Mouse (Mus musculus) neural tube, embryonic 13.5 days (tissue): ENCODE measurements around the gene Tmem95. TPM values are rescaled to one million over a fixed set of nuclear protein-coding genes. Genes with fewer than 3 reads are reported as not detected.
A peak's percentile ranks its signal among the peaks of the same experiment; 100 is the strongest.

ENCODE experiments used
- ATAC-seq: fragments of 200-750 bp; cut with Nextera tagmentation; 2 replicates; pipeline ENCODE4 v1.8.0; 2017; ENCODE audit warnings: low read depth, mild to moderate bottlenecking, moderate TSS enrichment, moderate library complexity
- H3K27ac ChIP-seq: fragments of 300-500 bp; sonication (generic); replicated peaks from 2 replicates; pipeline ENCODE4 v1.5.1; 2015; ENCODE audit warnings: moderate library complexity, mild to moderate bottlenecking, inconsistent platforms
- H3K27me3 ChIP-seq: fragments of 300-500 bp; sonication (generic); 2 replicates; pipeline ENCODE4 v1.6.1; 2015; ENCODE audit warnings: mild to moderate bottlenecking, inconsistent platforms
- H3K36me3 ChIP-seq: fragments of 300-500 bp; sonication (generic); 2 replicates; pipeline ENCODE4 v1.6.1; 2015; ENCODE audit warnings: mild to moderate bottlenecking, inconsistent platforms
- H3K4me1 ChIP-seq: fragments of 300-500 bp; sonication (generic); replicated peaks from 2 replicates; pipeline ENCODE4 v1.6.1; 2015; ENCODE audit warnings: inconsistent platforms
- H3K4me2 ChIP-seq: fragments of 300-500 bp; sonication (generic); 2 replicates; pipeline ENCODE4 v1.6.1; 2015; ENCODE audit warnings: inconsistent platforms, mild to moderate bottlenecking, moderate library complexity
- H3K4me3 ChIP-seq: fragments of 300-500 bp; sonication (generic); 2 replicates; pipeline ENCODE4 v1.5.1; 2015; ENCODE audit warnings: mild to moderate bottlenecking, inconsistent platforms
- H3K9ac ChIP-seq: fragments of 300-500 bp; sonication (generic); 2 replicates; pipeline ENCODE4 v1.6.1; 2015; ENCODE audit warnings: moderate library complexity, mild to moderate bottlenecking, inconsistent platforms
- H3K9me3 ChIP-seq: fragments of 300-500 bp; sonication (generic); 2 replicates; pipeline ENCODE4 v1.6.1; 2016; ENCODE audit warnings: inconsistent platforms
- WGBS: fragments of 180-500 bp; shearing (Covaris S2); methylation state at CpG from one replicate; pipeline ENCODE4 v1.1.7; 2015; 5-methylcytosine and 5-hydroxymethylcytosine counted together
- polyA plus RNA-seq: library from polyadenylated mRNA; unstranded; fragments of >200 nt; fragmentation: Nextera tagmentation; extraction: Ambion mirVana; gene quantifications from 2 replicates; pipeline ENCODE4 v1.2.1, GENCODE M21; 2015

The Tmem95 gene
- polyA plus RNA-seq = not detected in 2 replicates

DNA sequence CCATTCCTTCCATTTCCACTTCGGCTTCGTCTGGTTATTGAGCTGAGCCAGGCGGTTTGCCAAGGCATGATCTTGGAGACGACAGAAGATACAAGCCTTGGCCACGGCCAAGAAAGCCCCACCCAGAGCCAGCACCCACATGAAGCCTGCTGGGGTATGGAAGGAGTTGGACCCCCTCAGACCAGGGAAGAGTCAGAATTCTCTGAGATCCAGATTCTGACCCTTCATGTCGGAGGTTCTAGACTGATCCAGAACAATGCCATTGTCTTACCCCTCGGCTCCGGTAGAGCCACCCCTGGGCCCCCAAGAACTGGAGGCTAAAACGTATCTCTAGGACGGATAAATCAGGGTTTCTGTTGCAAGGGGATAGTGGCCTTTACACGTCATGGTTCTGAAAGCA, at the start of gene Tmem95:
Gene Tmem95 (minus strand): TSS at position 141 of the 400 bp plus-strand sequence.
- Histone ChIP-seq H3K27ac (no peak within 1 kb of the TSS), H3K9ac (peak within 1 kb of the TSS; percentile 4; the same call in 1 of the 2 replicates), H3K4me1 (peaks cover 41% of the 10 kb centered on the region), H3K36me3 (no peaks in the 10 kb centered on the region), H3K4me3 (peak within 1 kb of the TSS; percentile 15; the same call in 1 of the 2 replicates), H3K27me3 (peaks cover 15% of the 10 kb centered on the region), H3K4me2 (peak within 1 kb of the TSS; percentile 39), H3K9me3 (no peaks in the 10 kb centered on the region)
- ATAC-seq = no peak
- 93% methylated on average over 11 of the region's 11 CpGs for WGBS

DNA sequence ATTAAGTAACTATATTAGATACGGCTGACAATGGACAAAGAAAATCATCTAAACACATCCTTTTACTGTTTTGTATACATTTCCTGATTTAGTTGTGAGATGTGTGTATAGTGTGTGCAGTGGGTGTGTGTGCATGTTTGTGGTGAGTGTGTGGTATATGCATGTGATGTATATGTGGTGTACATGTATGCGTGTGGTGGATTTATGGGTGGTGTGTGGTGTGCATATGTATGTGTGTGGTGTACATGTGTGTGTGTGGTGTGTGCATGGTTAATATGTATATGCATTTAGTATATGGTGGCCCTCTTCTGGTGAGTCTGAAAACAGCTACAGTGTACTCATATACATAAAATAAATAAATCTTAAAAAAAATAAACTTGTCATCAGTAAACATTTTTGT, 49.7 kb upstream of the Tmem95 start:
- no peak for ATAC-seq
- H3K36me3 ChIP-seq = no peaks in the 10 kb centered on the region
- H3K27me3 ChIP-seq = no peaks in the 10 kb centered on the region; the same call in 1 of the 2 replicates
- no peaks in the 10 kb centered on the region for H3K9me3 ChIP-seq
- WGBS = 96% methylated on average over 2 of the region's 2 CpGs
- H3K4me1 ChIP-seq = peaks cover 5% of the 10 kb centered on the region
- no peak overlapping the region for H3K27ac ChIP-seq
- no peak overlapping the region for H3K4me2 ChIP-seq
- H3K9ac ChIP-seq = no peak overlapping the region
- no peak overlapping the region for H3K4me3 ChIP-seq

GRCm38 (mm10) chr11:69922796-69923195, 45.0 kb upstream of the Tmem95 start:
- Histone ChIP-seq H3K36me3 (peaks cover 15% of the 10 kb centered on the region), H3K9ac (peak overlapping the region; percentile 71; the same call in 1 of the 2 replicates), H3K4me1 (peaks cover 32% of the 10 kb centered on the region), H3K4me2 (peak overlapping the region; percentile 58), H3K4me3 (0 out of 2 replicates have a peak overlapping the region, but pooled peaks have one; percentile 92), H3K9me3 (no peaks in the 10 kb centered on the region), H3K27ac (peak overlapping the region; percentile 92), H3K27me3 (no peaks in the 10 kb centered on the region)
- 77% methylated on average over 3 of the region's 3 CpGs for WGBS
- ATAC-seq = no peak

DNA sequence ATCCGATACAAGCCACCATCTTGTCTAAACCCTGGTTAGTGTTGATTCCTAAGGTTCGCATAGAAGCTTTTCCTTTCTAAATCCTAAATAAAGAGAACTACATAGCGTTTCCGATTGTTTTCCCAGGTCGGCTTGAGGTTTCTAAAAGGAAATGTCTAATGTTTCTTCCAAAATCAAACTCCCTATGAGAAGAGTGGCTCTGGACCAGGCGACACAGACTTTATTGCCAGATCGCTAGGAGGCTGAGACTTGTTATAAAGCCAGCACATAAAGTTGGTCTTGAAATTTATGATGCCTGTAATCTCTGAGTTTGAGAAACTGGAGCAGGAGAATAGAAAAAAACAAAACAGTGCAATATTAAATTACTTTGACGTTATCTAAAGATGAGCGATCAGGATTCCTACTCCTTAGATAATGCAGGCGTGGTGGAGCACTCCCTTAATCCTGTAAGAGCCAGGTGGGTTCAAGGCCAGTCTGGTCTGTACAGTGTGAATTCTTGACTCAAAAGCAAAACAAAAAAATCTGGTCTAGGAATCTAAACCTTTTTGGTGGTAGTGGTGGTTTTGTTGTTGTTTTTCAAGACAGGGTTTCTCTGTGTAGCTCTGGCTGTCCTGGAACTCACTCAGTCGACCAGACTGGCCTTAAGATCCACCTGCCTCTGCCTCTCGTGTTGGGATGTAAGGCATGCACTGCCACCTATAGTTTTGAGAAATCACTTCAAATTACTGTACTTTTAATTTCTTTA, 44.4 kb upstream of the Tmem95 start:
- WGBS = 5% methylated on average over 12 of the region's 12 CpGs
- ATAC-seq = no peak

DNA sequence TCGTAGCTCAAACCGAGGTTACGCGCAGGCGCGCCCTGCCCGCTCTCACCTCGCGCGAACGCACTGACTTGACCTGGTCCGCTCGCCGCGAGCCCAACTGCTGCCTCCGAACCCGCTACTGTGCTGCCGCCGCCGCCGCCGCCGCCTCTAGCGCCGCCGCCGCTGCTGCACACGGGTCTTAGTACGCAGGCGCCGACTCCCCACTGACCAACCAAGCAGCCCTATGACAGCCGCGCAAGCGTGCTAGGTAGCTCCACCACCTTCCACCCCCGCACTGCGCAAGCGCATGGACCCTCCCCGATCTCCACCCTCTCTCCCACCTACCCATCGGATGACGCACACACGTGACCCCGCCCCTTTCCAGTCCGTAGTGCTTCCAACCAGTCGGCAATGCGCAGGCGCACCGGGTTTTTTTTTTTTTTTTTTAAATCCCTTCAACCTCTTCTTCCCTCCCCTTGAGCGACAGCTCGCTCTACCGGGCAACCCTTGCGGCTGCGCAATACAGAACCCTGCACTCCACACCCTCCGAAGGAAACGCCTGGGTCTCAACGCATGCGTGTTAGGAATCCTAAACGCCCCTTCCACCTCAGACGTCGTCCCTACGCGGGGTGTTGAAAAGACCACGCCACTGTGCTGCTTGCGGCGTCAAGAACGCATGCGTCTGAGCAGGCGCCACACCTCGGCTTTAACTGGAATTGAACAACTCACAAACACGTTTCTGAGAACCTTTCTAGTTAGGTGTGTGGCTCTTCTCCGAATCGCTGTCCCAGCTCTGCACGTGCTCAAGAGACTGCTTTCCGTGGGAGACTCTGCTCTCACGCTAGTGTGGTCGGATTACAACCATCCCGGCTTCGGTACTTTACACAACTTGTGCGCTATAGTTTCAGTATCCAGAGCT, 43.5 kb upstream of the Tmem95 start, which contains the start of gene Eif5a:
Gene Eif5a (minus strand): TSS at position 845 of the 898 bp plus-strand sequence.
- peak within 1 kb of the TSS; percentile 91 for H3K9ac ChIP-seq
- under 1% methylated on average over 78 of the region's 78 CpGs for WGBS
- peak within 1 kb of the TSS; percentile 93 for H3K27ac ChIP-seq
- peaks cover 32% of the 10 kb centered on the region for H3K4me1 ChIP-seq
- no peaks in the 10 kb centered on the region for H3K9me3 ChIP-seq
- H3K36me3 ChIP-seq = peaks cover 29% of the 10 kb centered on the region
- H3K27me3 ChIP-seq = no peaks in the 10 kb centered on the region
- peak; percentile 97 for ATAC-seq
- H3K4me2 ChIP-seq = peak within 1 kb of the TSS; percentile 98
- peak within 1 kb of the TSS; percentile 92 for H3K4me3 ChIP-seq

More for the DNA sequence above, 44.4 kb upstream of the Tmem95 start:
- H3K27me3 ChIP-seq = no peaks in the 10 kb centered on the region
- H3K4me3 ChIP-seq = peak overlapping the region; percentile 92
- H3K9ac ChIP-seq = peak overlapping the region; percentile 71
- peaks cover 32% of the 10 kb centered on the region for H3K4me1 ChIP-seq
- H3K36me3 ChIP-seq = peaks cover 21% of the 10 kb centered on the region
- no peaks in the 10 kb centered on the region for H3K9me3 ChIP-seq
- peak overlapping the region; percentile 92 for H3K27ac ChIP-seq
- H3K4me2 ChIP-seq = peak overlapping the region; percentile 58

GRCm38 (mm10) chr11:69920266-69921031, 42.6 kb upstream of the Tmem95 start:
- Histone ChIP-seq H3K9ac (peak overlapping the region; percentile 91), H3K36me3 (peaks cover 39% of the 10 kb centered on the region)
- ATAC-seq = peak; percentile 16

DNA sequence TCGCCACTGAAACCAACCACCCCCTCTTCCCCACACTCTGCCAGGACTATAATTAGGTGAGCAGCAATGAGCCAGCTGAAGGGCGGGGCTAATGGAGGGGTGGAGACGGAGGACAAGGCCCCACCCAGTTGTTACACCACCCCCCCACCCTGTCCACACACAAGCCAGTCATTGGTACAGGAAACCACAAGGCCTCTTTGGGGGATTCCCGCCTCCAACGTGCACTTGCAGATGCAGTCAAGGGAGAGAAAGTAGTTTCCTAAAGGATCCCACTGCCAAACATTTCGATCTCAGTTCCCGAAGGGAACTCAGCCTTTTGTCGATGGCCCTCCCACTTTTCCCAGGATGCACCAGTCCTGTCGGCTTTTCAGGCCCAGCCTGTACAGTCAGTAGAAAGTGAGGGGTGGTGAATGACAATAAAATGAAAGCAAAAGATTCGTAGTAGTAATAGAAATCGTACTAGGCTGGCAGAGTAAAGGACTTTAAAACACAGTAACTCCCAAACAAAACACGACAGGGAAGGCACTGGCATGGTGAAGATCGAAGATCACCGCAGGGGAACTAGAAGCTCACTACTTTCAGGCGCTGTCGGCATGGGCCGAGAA, 41.9 kb upstream of the Tmem95 start:
- Histone ChIP-seq H3K27me3 (no peaks in the 10 kb centered on the region), H3K9ac (peak overlapping the region; percentile 91), H3K4me2 (peak overlapping the region; percentile 98), H3K27ac (peak overlapping the region; percentile 93), H3K9me3 (no peaks in the 10 kb centered on the region), H3K36me3 (peaks cover 45% of the 10 kb centered on the region), H3K4me1 (peaks cover 48% of the 10 kb centered on the region), H3K4me3 (peak overlapping the region; percentile 92)
- WGBS = under 1% methylated on average over 17 of the region's 17 CpGs
- no peak for ATAC-seq

More at GRCm38 (mm10) chr11:69920266-69921031, 42.6 kb upstream of the Tmem95 start:
- Histone ChIP-seq H3K9me3 (no peaks in the 10 kb centered on the region), H3K4me1 (peaks cover 41% of the 10 kb centered on the region), H3K27me3 (no peaks in the 10 kb centered on the region), H3K4me3 (peak overlapping the region; percentile 92), H3K27ac (peak overlapping the region; percentile 93), H3K4me2 (peak overlapping the region; percentile 98)
- WGBS = 0% methylated on average over 55 of the region's 65 CpGs

GRCm38 (mm10) chr11:69919053-69919452, 41.2 kb upstream of the Tmem95 start:
- H3K4me2 ChIP-seq = peak overlapping the region; percentile 98
- H3K27me3 ChIP-seq = no peaks in the 10 kb centered on the region
- H3K36me3 ChIP-seq = peaks cover 46% of the 10 kb centered on the region
- H3K4me1 ChIP-seq = peaks cover 54% of the 10 kb centered on the region
- H3K27ac ChIP-seq = peak overlapping the region; percentile 93
- H3K9me3 ChIP-seq = no peaks in the 10 kb centered on the region
- WGBS = 83% methylated on average over 9 of the region's 9 CpGs
- ATAC-seq = no peak
- H3K4me3 ChIP-seq = peak overlapping the region; percentile 92
- H3K9ac ChIP-seq = peak overlapping the region; percentile 91

- no peak overlapping the region for H3K9ac ChIP-seq
- no peaks in the 10 kb centered on the region for H3K27me3 ChIP-seq
- peaks cover 59% of the 10 kb centered on the region for H3K4me1 ChIP-seq
- peaks cover 48% of the 10 kb centered on the region for H3K36me3 ChIP-seq
- H3K4me2 ChIP-seq = no peak overlapping the region
- ATAC-seq = no peak
- H3K27ac ChIP-seq = no peak overlapping the region
- 0 out of 2 replicates have a peak overlapping the region, but pooled peaks have one; percentile 0 for H3K4me3 ChIP-seq
- H3K9me3 ChIP-seq = no peaks in the 10 kb centered on the region
- WGBS = 92% methylated on average over 5 of the region's 5 CpGs
Measured at GRCm38 (mm10) chr11:69918118-69918517, 40.3 kb upstream of the Tmem95 start.

- no peaks in the 10 kb centered on the region for H3K27me3 ChIP-seq
- no peak overlapping the region for H3K27ac ChIP-seq
- H3K4me3 ChIP-seq = no peak overlapping the region
- H3K9me3 ChIP-seq = no peaks in the 10 kb centered on the region
- WGBS = 86% methylated on average over 8 of the region's 8 CpGs
- ATAC-seq = no peak
- peaks cover 59% of the 10 kb centered on the region for H3K4me1 ChIP-seq
- H3K9ac ChIP-seq = no peak overlapping the region
- H3K4me2 ChIP-seq = no peak overlapping the region
- H3K36me3 ChIP-seq = peaks cover 55% of the 10 kb centered on the region
Measured at GRCm38 (mm10) chr11:69917379-69917948, 39.6 kb upstream of the Tmem95 start.
